Mouse (Mus musculus): Measurements from ENCODE around the gene Pms1. TPM values are rescaled to one million over a fixed set of nuclear protein-coding genes. Genes with fewer than 3 reads are reported as not detected.
A peak's percentile ranks its signal among the peaks of the same experiment; 100 is the strongest.

Pms1 gene
- total RNA-seq (2012; rRNA removed) = 16.8 and 19.5 TPM in 2 replicates
- total RNA-seq (2014; rRNA removed) = 23.2 and 25.3 TPM in 2 replicates
- polyA plus RNA-seq (2012; ENCODE audit: insufficient read length, low read depth) = 16.1 and 16.7 TPM in 2 replicates

GRCm38 (mm10) chr1:53296581-53297383, at the start of gene Pms1, which contains the start of the genes Ormdl1 and Gm28778:
Gene Pms1 (minus strand): TSS chr1:53297018.
Gene Ormdl1 (plus strand): TSS chr1:53297095.
Gene Gm28778 (plus strand): TSS chr1:53297111.
- H3K27ac ChIP-seq (ENCODE audit: insufficient read depth, low read depth) = peak within 1 kb of the TSS; percentile 76
- peak within 1 kb of the TSS; percentile 89 for H3K4me2 ChIP-seq (ENCODE audit: insufficient read depth, low read depth, poor library complexity, severe bottlenecking)
- in situ Hi-C loops (cut with MboI; ENCODE audit: low pct_ligation_motif_present, low pct_unique_long_range_greater_than_20kb, low sequenced_read_pairs) (no loop called here), dilution Hi-C loops (cut with MboI; ENCODE audit: extremely low pct_ligation_motif_present, extremely low pct_unique_long_range_greater_than_20kb, low sequenced_read_pairs) (no loop called here)
- TF ChIP-seq MAX (IDR thresholded peaks at IDR 0.05; ENCODE audit: low read length) (no peak; the same call in 1 of the 2 replicates), ZMIZ1 (IDR thresholded peaks at IDR 0.05; ENCODE audit: low read depth, low read length) (peak; percentile 95), ZC3H11A (IDR thresholded peaks at IDR 0.05; ENCODE audit: low read depth, low read length) (no peak), KAT2A (IDR thresholded peaks at IDR 0.05; ENCODE audit: insufficient replicate concordance, low read length) (peak; percentile 60; the same call in 1 of the 2 replicates), MEF2A (IDR thresholded peaks at IDR 0.05; ENCODE audit: borderline replicate concordance, low read depth, low read length) (peak; percentile 57; the same call in 1 of the 2 replicates), BHLHE40 (IDR thresholded peaks at IDR 0.05; ENCODE audit: low read depth, low read length) (peak; percentile 24; the same call in 1 of the 2 replicates), PAX5 (IDR thresholded peaks at IDR 0.05; ENCODE audit: low read length) (no peak), IRF4 (IDR thresholded peaks at IDR 0.05; ENCODE audit: low read depth, low read length) (peak; percentile 50; the same call in 1 of the 2 replicates), RAD21 (IDR thresholded peaks at IDR 0.05; ENCODE audit: low read depth, low read length) (no peak), ZKSCAN1 (IDR thresholded peaks at IDR 0.05; ENCODE audit: borderline replicate concordance, low read depth, low read length) (peak; percentile 55), TCF12 (IDR thresholded peaks at IDR 0.05; ENCODE audit: low read depth, low read length) (peak; percentile 92), TBP (conservative IDR thresholded peaks at IDR 0.05; ENCODE audit: low read depth, low read length) (peak; percentile 71), UBTF (IDR thresholded peaks at IDR 0.05; ENCODE audit: low read depth, low read length) (peak; percentile 65), E2F4 (IDR thresholded peaks at IDR 0.05; ENCODE audit: insufficient replicate concordance, low read depth, low read length) (no peak), USF2 (conservative IDR thresholded peaks at IDR 0.05; ENCODE audit: low read depth, low read length) (no peak), MAZ (IDR thresholded peaks at IDR 0.05; ENCODE audit: low read depth, low read length) (no peak), POLR2AphosphoS2 (IDR thresholded peaks at IDR 0.05; ENCODE audit: low read depth, low read length) (peak; percentile 76; the same call in 1 of the 2 replicates), JUN (IDR thresholded peaks at IDR 0.05; ENCODE audit: insufficient read depth, low read depth, low read length) (no peak), EP300 (IDR thresholded peaks at IDR 0.05; ENCODE audit: low read length) (no peak), GABPA (IDR thresholded peaks at IDR 0.05; ENCODE audit: insufficient replicate concordance, low read depth, low read length) (no peak), NELFE (IDR thresholded peaks at IDR 0.05; ENCODE audit: low read depth, low read length) (peak; percentile 89), USF1 (IDR thresholded peaks at IDR 0.05; ENCODE audit: low read depth, low read length) (no peak), RCOR1 (conservative IDR thresholded peaks at IDR 0.05; ENCODE audit: low read depth, low read length) (no peak), ETS1 (conservative IDR thresholded peaks at IDR 0.05; ENCODE audit: low read depth, low read length) (0 out of 2 replicates have a peak, but pooled peaks have one; percentile 14), MXI1 (IDR thresholded peaks at IDR 0.05; ENCODE audit: low read depth, low read length) (peak; percentile 76), ELF1 (IDR thresholded peaks at IDR 0.05; ENCODE audit: low read depth, low read length) (peak; percentile 95), CHD1 (IDR thresholded peaks at IDR 0.05; ENCODE audit: low read depth, low read length) (no peak), CHD2 (IDR thresholded peaks at IDR 0.05; ENCODE audit: low read length) (peak; percentile 70), SIN3A (IDR thresholded peaks at IDR 0.05; ENCODE audit: low read length) (no peak), POLR2A (IDR thresholded peaks at IDR 0.05; ENCODE audit: low read depth, low read length) (peak; percentile 96), JUND (conservative IDR thresholded peaks at IDR 0.05; ENCODE audit: low read depth, low read length) (no peak), MAFK (IDR thresholded peaks at IDR 0.05; ENCODE audit: insufficient replicate concordance, low read length) (no peak), SMC3 (IDR thresholded peaks at IDR 0.05; ENCODE audit: low read depth, low read length) (no peak), MYC (IDR thresholded peaks at IDR 0.05; ENCODE audit: low read depth, low read length) (0 out of 2 replicates have a peak, but pooled peaks have one; percentile 48), CTCF (conservative IDR thresholded peaks at IDR 0.05 in 1 of 2, IDR thresholded peaks at IDR 0.05 in 1 of 2; ENCODE audit: low read depth in 2 of 2, low read length in 2 of 2) (no peak), NRF1 (IDR thresholded peaks at IDR 0.05; ENCODE audit: low read depth, low read length) (peak; percentile 80), HCFC1 (IDR thresholded peaks at IDR 0.05; ENCODE audit: low read depth, low read length) (peak; percentile 66), ZNF384 (IDR thresholded peaks at IDR 0.05; ENCODE audit: low read depth, low read length) (no peak)
- H3K36me3 ChIP-seq (replicated peaks in 1 of 2; ENCODE audit: control insufficient read depth in 1 of 2, insufficient read depth in 1 of 2, low read length in 1 of 2) = peaks cover 9 to 46% of the 10 kb centered on the region in 2 experiments
- peak within 1 kb of the TSS; percentile 83 for H3K9ac ChIP-seq (ENCODE audit: insufficient read depth, low read depth)
- peaks cover 2 to 49% of the 10 kb centered on the region in 2 experiments; a peak in 3 of 4 replicates for H3K4me1 ChIP-seq (ENCODE audit: control insufficient read depth in 1 of 2, insufficient read depth in 2 of 2)
- DNase-seq (ENCODE audit: extremely low read depth) = peak; percentile 91
- peak within 1 kb of the TSS; percentile 77 to 91 (median 86) for H3K4me3 ChIP-seq (replicated peaks in 1 of 3; ENCODE audit: low read depth in 2 of 3, low read length in 2 of 3, poor library complexity in 1 of 3)
- H3K9me3 ChIP-seq (replicated peaks; ENCODE audit: low read length) = no peaks in the 10 kb centered on the region
- peaks cover 14% of the 10 kb centered on the region; the same call in 1 of the 2 replicates for H3K79me2 ChIP-seq (replicated peaks; ENCODE audit: control insufficient read depth, extremely low read depth, insufficient read depth, poor library complexity, severe bottlenecking)
- H3K27me3 ChIP-seq (replicated peaks) = no peaks in the 10 kb centered on the region
